Mouse (Mus musculus) myocyte (in vitro differentiated cells): ENCODE data around the gene Impg2.

ENCODE experiments used
- POLR2A ChIP-seq: IDR thresholded peaks from one replicate; pipeline ENCODE4 v1.6.1; 2011; ENCODE audit warnings: low read depth, mild to moderate bottlenecking, control low read depth, moderate library complexity; ENCODE audit not compliant: insufficient read length
- SRF ChIP-seq: IDR thresholded peaks from one replicate; pipeline ENCODE4 v1.6.1; 2011; ENCODE audit warnings: low read depth; ENCODE audit not compliant: control insufficient read depth, insufficient read length

DNA sequence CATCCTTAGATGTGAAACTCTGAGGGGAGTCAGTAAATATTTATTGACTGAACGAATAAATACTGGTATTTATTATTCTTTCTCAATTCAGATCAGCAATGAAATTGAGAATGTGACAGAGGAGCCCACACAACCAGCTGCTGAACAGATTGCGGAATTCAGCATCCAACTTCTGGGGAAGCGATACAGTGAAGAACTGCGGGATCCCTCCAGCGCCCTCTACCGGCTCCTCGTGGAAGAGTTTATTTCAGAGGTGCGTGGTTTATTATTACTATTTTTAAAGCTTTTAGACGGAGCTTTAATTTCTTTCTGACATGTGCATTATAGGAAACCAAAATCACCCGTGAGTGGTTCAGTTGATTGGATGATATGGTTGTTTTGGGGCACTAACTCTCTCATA, 27.2 kb downstream of the Impg2 start:
- TF ChIP-seq POLR2A = no peak
- no peak for TF ChIP-seq SRF
